15 mouse cellular contexts compared by ENCODE assay signal in genomic region chr9:58364325-58364724, GRCm38 (mm10). TPM values are rescaled to one million over a fixed set of nuclear protein-coding genes. Genes with fewer than 3 reads are reported as not detected.
"Had no signal": no experiment of that assay in that cellular context is flagged by ENCODE, and none has a peak within 500 bp of the region (broad histone marks: within the 10 kb centered on the region; RNA-seq: fewer than 3 reads in every experiment).

No protein-coding gene starts in this region.

- ATAC-seq: midbrain, embryonic 16.5 days had no signal

- DNase-seq: lung, adult 18-20 months; lung, embryonic 14.5 days; lung, postnatal 10 days; lung, postnatal 4 days; midbrain, embryonic 14.5 days; retina, postnatal 1 day; right cerebral cortex, postnatal 25 days; right cerebral cortex, postnatal 4 days; spleen, adult 18-20 months; thymus, adult 18-20 months; thymus, postnatal 14 days; thymus, postnatal 36 days had no signal

RNA-seq across cellular contexts. Expression of gene Tbc1d21, which starts 5.9 kb away (rescaled TPM):
- total RNA-seq: megakaryocyte, adult 5-6 weeks; megakaryocyte-erythroid progenitor cell, adult 5-6 weeks had no signal

RNA-seq across cellular contexts. Expression of gene Loxl1, which starts 51.3 kb away (rescaled TPM):
- total RNA-seq: megakaryocyte-erythroid progenitor cell, adult 5-6 weeks had no signal
